Mouse (Mus musculus): Measurements from ENCODE around the gene Cpe. TPM values are rescaled to one million over a fixed set of nuclear protein-coding genes. Genes with fewer than 3 reads are reported as not detected.
"Not testable (repeated sequence)": the region's sequence is repeated elsewhere in the genome, so short reads cannot be mapped to it uniquely, and the experiment has no call there.

Gene Cpe
- polyA plus RNA-seq, 1 experiment, result 511 TPM

DNA sequence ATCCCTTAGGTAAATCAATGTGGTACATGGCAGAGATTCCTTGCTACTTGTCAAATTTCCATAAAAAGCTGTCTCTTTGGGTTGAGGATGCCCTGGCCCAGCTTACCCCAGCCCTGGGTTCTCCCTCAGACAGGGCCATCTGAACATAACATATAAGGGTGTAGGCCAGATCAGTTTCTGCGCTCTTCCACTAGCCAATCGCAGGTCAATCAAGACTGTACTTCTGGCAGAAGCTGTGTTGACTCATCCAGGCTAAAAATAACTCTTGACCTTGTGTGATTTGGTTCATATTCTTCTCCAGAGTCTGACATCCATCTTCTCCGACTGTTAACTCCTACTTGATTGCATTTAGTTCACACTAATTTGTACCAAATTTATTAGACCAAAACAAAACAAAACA, 4.7 kb downstream of the Cpe start:
- no peak overlapping the region for H3K4me3 ChIP-seq (ENCODE audit: insufficient read depth, low read length)
- peaks cover 8% of the 10 kb centered on the region; the same call in 1 of the 2 replicates for H3K4me1 ChIP-seq (ENCODE audit: control insufficient read depth, insufficient read depth, low read length)
- H3K27ac ChIP-seq (ENCODE audit: insufficient read depth, low read length), result peak overlapping the region; percentile 35; the same call in 1 of the 2 replicates
- TF ChIP-seq POLR2A (IDR thresholded peaks at IDR 0.05; ENCODE audit: low read depth, low read length) (no peak), CTCF (IDR thresholded peaks at IDR 0.05; ENCODE audit: borderline replicate concordance, insufficient read depth, low read length) (no peak)

- Histone ChIP-seq H3K4me3 (ENCODE audit: insufficient read depth, low read length) (no peak overlapping the region), H3K4me1 (ENCODE audit: control insufficient read depth, insufficient read depth, low read length) (no peaks in the 10 kb centered on the region), H3K27ac (ENCODE audit: insufficient read depth, low read length) (no peak overlapping the region)
- TF ChIP-seq POLR2A (IDR thresholded peaks at IDR 0.05; ENCODE audit: low read depth, low read length) (no peak), CTCF (IDR thresholded peaks at IDR 0.05; ENCODE audit: borderline replicate concordance, insufficient read depth, low read length) (no peak)
Observed at GRCm38 (mm10) chr8:64682501-64682900, 10.4 kb downstream of the Cpe start.

- Histone ChIP-seq H3K4me1 (ENCODE audit: control insufficient read depth, insufficient read depth, low read length) (peaks cover 11% of the 10 kb centered on the region), H3K27ac (ENCODE audit: insufficient read depth, low read length) (no peak overlapping the region), H3K4me3 (ENCODE audit: insufficient read depth, low read length) (no peak overlapping the region)
- no peak for TF ChIP-seq POLR2A (IDR thresholded peaks at IDR 0.05; ENCODE audit: low read depth, low read length)
- no peak for TF ChIP-seq CTCF (IDR thresholded peaks at IDR 0.05; ENCODE audit: borderline replicate concordance, insufficient read depth, low read length)
Observed at GRCm38 (mm10) chr8:64676381-64676780, 16.5 kb downstream of the Cpe start.

- Histone ChIP-seq H3K4me1 (ENCODE audit: control insufficient read depth, insufficient read depth, low read length) (peaks cover 11% of the 10 kb centered on the region), H3K27ac (ENCODE audit: insufficient read depth, low read length) (peak overlapping the region; percentile 32), H3K4me3 (ENCODE audit: insufficient read depth, low read length) (no peak overlapping the region)
- TF ChIP-seq POLR2A (IDR thresholded peaks at IDR 0.05; ENCODE audit: low read depth, low read length) (no peak), CTCF (IDR thresholded peaks at IDR 0.05; ENCODE audit: borderline replicate concordance, insufficient read depth, low read length) (no peak)
Observed at GRCm38 (mm10) chr8:64674951-64675585, 17.8 kb downstream of the Cpe start.

DNA sequence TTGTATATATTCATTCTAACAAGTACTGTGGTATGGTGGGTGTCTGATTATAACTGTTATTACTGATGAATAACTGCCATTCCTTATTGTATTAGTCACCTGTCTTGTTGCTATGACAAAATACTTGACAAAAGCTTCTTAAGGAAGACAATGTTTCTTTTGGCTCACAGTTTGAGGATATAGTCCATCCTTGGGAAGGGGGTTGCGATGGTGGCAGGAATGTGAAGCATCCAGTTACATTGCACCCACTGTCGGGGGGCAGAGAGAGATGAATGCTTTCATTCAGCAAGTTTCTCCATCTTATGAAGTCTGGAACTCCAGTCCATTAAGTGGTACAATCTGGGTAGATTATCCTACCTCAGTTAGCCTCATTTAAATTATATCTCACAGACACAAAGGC, 19.9 kb downstream of the Cpe start:
- Histone ChIP-seq H3K4me1 (ENCODE audit: control insufficient read depth, insufficient read depth, low read length) (peaks cover 11% of the 10 kb centered on the region), H3K27ac (ENCODE audit: insufficient read depth, low read length) (peak overlapping the region; percentile 13; the same call in 1 of the 2 replicates), H3K4me3 (ENCODE audit: insufficient read depth, low read length) (no peak overlapping the region)
- TF ChIP-seq CTCF (IDR thresholded peaks at IDR 0.05; ENCODE audit: borderline replicate concordance, insufficient read depth, low read length) (no peak), POLR2A (IDR thresholded peaks at IDR 0.05; ENCODE audit: low read depth, low read length) (no peak)

DNA sequence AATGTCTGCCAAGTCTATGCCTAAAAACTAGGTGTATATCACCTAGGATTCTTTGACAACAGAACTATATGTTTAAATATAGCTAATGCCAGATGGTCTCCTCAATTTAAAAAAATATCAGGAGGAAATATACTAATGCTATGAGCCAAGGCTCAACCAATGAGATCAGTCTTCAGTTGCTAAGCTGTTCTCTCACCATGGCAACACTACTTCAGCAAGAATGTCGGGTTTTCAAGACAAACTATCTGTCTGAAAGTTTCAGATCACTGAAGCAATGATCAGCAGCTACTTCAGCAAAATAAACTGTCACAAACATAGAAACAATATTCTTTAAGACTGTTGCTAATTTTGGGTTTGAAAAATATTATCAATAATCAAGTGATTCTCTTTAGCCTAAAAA, 20.9 kb downstream of the Cpe start:
- Histone ChIP-seq H3K4me3 (ENCODE audit: insufficient read depth, low read length) (no peak overlapping the region), H3K27ac (ENCODE audit: insufficient read depth, low read length) (peak overlapping the region; percentile 13; the same call in 1 of the 2 replicates), H3K4me1 (ENCODE audit: control insufficient read depth, insufficient read depth, low read length) (peaks cover 11% of the 10 kb centered on the region)
- TF ChIP-seq CTCF (IDR thresholded peaks at IDR 0.05; ENCODE audit: borderline replicate concordance, insufficient read depth, low read length) (no peak), POLR2A (IDR thresholded peaks at IDR 0.05; ENCODE audit: low read depth, low read length) (no peak)

DNA sequence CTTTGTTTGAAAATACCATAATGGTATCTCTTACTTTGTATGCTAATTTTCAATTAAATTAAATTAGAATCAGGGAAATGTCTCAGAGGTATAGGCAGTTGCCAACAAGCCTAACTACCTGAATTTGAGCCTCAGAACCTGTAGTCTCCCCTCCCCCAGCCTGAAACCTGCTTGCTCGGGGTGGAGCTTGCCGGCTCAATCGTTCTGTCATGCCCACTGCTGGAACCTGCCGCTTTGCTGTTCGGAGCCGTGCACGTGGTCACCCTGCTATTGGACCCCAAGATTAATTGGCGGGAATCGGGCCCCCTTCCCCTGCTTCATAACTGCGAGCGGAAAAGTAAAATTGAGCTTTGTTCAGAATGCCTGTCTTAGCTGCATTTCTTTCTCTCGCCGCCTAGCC, 26.5 kb downstream of the Cpe start:
- not testable (repeated sequence) for H3K4me1 ChIP-seq (ENCODE audit: control insufficient read depth, insufficient read depth, low read length); H3K4me3 ChIP-seq (ENCODE audit: insufficient read depth, low read length); H3K27ac ChIP-seq (ENCODE audit: insufficient read depth, low read length)

- Histone ChIP-seq H3K4me3 (ENCODE audit: insufficient read depth, low read length) (no peak overlapping the region), H3K27ac (ENCODE audit: insufficient read depth, low read length) (no peak overlapping the region), H3K4me1 (ENCODE audit: control insufficient read depth, insufficient read depth, low read length) (no peaks in the 10 kb centered on the region)
- TF ChIP-seq POLR2A (IDR thresholded peaks at IDR 0.05; ENCODE audit: low read depth, low read length), result no peak
- TF ChIP-seq CTCF (IDR thresholded peaks at IDR 0.05; ENCODE audit: borderline replicate concordance, insufficient read depth, low read length), result no peak
Observed at GRCm38 (mm10) chr8:64665563-64665962, 27.3 kb downstream of the Cpe start.

- no peak for TF ChIP-seq POLR2A (IDR thresholded peaks at IDR 0.05; ENCODE audit: low read depth, low read length)
- TF ChIP-seq CTCF (IDR thresholded peaks at IDR 0.05; ENCODE audit: borderline replicate concordance, insufficient read depth, low read length), result no peak
- H3K4me3 ChIP-seq (ENCODE audit: insufficient read depth, low read length), result no peak overlapping the region
- H3K4me1 ChIP-seq (ENCODE audit: control insufficient read depth, insufficient read depth, low read length), result no peaks in the 10 kb centered on the region
- H3K27ac ChIP-seq (ENCODE audit: insufficient read depth, low read length), result no peak overlapping the region
Observed at GRCm38 (mm10) chr8:64664811-64665210, 28.0 kb downstream of the Cpe start.

DNA sequence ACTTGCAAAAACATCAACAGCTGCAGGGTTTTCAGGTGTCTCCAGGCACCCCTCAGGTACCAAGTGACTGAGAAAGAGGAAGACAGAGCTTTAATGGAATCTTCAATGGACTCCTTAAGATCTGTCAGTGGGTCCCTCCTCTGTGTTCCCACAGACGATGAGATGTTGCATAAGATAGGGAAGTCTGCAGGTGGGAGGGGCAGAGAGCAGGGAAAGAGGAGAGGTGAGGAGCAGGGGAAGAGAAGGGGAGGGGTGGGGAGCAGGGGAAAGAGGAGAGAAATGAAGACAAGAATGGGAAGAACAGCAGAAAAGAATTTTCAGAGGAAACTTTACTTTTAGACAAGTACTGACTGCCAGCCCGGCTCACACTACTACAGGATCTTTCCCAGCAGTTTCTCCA, 28.5 kb downstream of the Cpe start:
- Histone ChIP-seq H3K4me3 (ENCODE audit: insufficient read depth, low read length) (no peak overlapping the region), H3K4me1 (ENCODE audit: control insufficient read depth, insufficient read depth, low read length) (no peaks in the 10 kb centered on the region), H3K27ac (ENCODE audit: insufficient read depth, low read length) (no peak overlapping the region)
- TF ChIP-seq POLR2A (IDR thresholded peaks at IDR 0.05; ENCODE audit: low read depth, low read length), result no peak
- no peak for TF ChIP-seq CTCF (IDR thresholded peaks at IDR 0.05; ENCODE audit: borderline replicate concordance, insufficient read depth, low read length)
